Mouse (Mus musculus): ENCODE results near the gene Cmpk2. TPM values are rescaled to one million over a fixed set of nuclear protein-coding genes. Genes with fewer than 3 reads are reported as not detected.
A peak's percentile ranks its signal among the peaks of the same experiment; 100 is the strongest.
"Not testable (repeated sequence)": the region's sequence is repeated elsewhere in the genome, so short reads cannot be mapped to it uniquely, and the experiment has no call there.

The Cmpk2 gene
- polyA plus RNA-seq (2014; fragmentation: Nextera tagmentation; extraction: Ambion mirVana) = 5.6 and 7.5 TPM in 2 replicates

DNA sequence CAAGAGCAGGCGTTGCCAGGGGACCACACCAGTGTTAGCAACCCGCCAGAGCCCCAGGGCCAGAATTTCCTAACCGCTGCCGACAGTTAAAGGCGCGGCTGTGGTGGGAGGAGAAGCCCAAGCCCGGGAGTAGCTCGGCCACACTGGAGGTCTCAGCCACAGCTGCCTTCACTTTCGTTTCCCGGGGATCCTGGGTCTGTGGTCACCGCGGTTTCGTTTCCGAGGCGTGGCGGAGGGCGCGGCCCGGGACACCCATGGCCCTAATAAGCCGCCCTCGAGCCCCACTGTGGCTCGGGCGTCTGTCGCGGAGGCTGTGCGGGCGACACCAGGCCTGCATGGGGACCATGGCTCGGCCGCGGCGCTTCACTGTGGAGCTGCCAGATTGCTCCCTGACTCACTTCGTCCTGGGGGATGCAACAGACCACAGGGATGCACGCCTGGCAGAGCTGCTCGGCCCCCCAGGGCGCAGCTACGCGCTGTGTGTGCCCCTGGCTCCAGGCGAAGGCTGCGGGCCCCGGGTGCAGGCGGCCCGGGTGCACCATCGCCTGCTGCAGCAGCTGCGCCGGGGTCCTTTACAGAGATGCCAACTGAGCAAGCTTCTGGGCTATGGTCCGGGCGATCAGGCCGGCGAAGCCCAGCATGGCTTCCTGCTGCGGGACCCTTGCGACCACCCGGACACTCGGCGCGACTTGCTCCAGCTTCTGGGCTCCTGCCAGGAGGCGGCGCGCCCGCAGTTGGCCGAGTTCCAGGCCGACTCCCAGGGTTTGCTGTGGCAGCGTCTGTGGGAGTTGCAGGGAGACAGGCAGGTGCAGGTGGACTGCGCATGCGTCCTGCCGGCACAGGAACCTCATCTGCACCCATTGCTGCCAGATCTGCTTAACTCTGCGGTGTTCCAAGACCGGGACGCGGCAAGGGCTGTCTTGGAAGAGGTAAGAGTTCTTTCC lies at the start of gene Cmpk2:
TSS of gene Cmpk2 (plus strand) at position 107 of the 944 bp plus-strand sequence.
- DNase-seq (ENCODE audit: low spot score) = peak; percentile 84
- H3K4me3 ChIP-seq (ENCODE audit: low read depth, low read length) = peak within 1 kb of the TSS; percentile 71
- peak within 1 kb of the TSS; percentile 99 for H3K4me2 ChIP-seq (ENCODE audit: low read depth, severe bottlenecking)
- no peaks in the 10 kb centered on the region for H3K9me3 ChIP-seq (ENCODE audit: control insufficient read depth, low read length)
- ATAC-seq (ENCODE audit: insufficient number of reproducible peaks, low FRiP score, low TSS enrichment, low read depth) = peak; percentile 70; the same call in 1 of the 2 replicates
- no peaks in the 10 kb centered on the region for H3K36me3 ChIP-seq (ENCODE audit: control insufficient read depth, insufficient read depth, low read length)
- H3K4me1 ChIP-seq (ENCODE audit: control insufficient read depth, insufficient read depth, low read length) = no peaks in the 10 kb centered on the region
- H3K9ac ChIP-seq (ENCODE audit: low read length) = peak within 1 kb of the TSS; percentile 84
- under 1% methylated on average over 65 of the region's 69 CpGs for WGBS
- no peaks in the 10 kb centered on the region for H3K27me3 ChIP-seq (ENCODE audit: control insufficient read depth, insufficient read depth, low read length)
- peak within 1 kb of the TSS; percentile 70; the same call in 1 of the 2 replicates for H3K27ac ChIP-seq (replicated peaks; ENCODE audit: low read depth, low read length)

DNA sequence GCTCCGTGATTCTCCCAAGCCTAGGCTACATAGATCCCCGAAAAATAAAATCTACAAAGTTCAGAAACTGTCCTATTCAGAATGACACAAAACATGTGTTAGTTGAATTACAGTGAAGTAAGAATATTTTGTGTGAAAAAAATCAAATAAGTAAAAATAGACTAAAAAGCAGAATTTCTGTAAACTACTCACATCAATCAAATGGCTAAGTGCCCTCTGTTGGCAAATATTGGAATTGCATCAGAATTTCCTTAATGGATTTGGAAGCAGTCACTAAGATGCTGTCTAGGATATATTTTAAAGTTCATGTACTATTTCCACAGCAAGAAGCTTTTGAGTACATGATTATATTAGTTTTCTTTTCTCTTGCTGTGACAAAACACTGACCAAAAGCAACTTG lies 44.2 kb upstream of the Cmpk2 start:
- H3K4me3 ChIP-seq (ENCODE audit: low read depth, low read length) = no peak overlapping the region
- H3K27ac ChIP-seq (replicated peaks; ENCODE audit: low read depth, low read length) = no peak overlapping the region
- H3K36me3 ChIP-seq (ENCODE audit: control insufficient read depth, insufficient read depth, low read length) = no peaks in the 10 kb centered on the region
- H3K4me2 ChIP-seq (ENCODE audit: low read depth, severe bottlenecking) = no peak overlapping the region
- H3K4me1 ChIP-seq (ENCODE audit: control insufficient read depth, insufficient read depth, low read length) = no peaks in the 10 kb centered on the region
- DNase-seq (ENCODE audit: low spot score) (no peak), ATAC-seq (ENCODE audit: insufficient number of reproducible peaks, low FRiP score, low TSS enrichment, low read depth) (no peak)
- H3K27me3 ChIP-seq (ENCODE audit: control insufficient read depth, insufficient read depth, low read length) = no peaks in the 10 kb centered on the region
- H3K9me3 ChIP-seq (ENCODE audit: control insufficient read depth, low read length) = no peaks in the 10 kb centered on the region
- WGBS = 92% methylated on average over 2 of the region's 2 CpGs
- no peak overlapping the region for H3K9ac ChIP-seq (ENCODE audit: low read length)

DNA sequence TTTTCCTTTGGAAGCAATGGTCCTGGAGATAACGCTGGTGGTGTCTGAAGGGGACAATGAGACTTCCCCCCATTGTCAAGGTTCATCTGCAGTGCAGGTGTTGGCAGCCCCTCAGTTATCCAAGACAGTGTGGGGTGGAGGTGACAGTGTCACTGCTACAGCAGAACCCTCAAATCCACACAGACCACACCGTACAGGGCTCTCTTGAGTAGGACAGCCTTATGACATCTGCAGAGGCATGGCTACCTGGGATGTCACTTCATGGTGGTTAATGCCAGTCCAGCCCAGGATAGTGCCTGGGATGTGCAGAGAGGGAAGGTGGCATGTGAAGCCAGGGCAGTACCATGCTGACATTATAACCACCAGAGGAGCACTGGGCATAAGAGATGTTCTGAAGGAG lies 40.2 kb upstream of the Cmpk2 start:
- DNase-seq (ENCODE audit: low spot score); H3K27me3 ChIP-seq (ENCODE audit: control insufficient read depth, insufficient read depth, low read length); H3K9me3 ChIP-seq (ENCODE audit: control insufficient read depth, low read length); H3K36me3 ChIP-seq (ENCODE audit: control insufficient read depth, insufficient read depth, low read length); H3K9ac ChIP-seq (ENCODE audit: low read length); H3K27ac ChIP-seq (replicated peaks; ENCODE audit: low read depth, low read length); H3K4me2 ChIP-seq (ENCODE audit: low read depth, severe bottlenecking); ATAC-seq (ENCODE audit: insufficient number of reproducible peaks, low FRiP score, low TSS enrichment, low read depth); H3K4me1 ChIP-seq (ENCODE audit: control insufficient read depth, insufficient read depth, low read length); H3K4me3 ChIP-seq (ENCODE audit: low read depth, low read length): not testable (repeated sequence)
- 93% methylated on average over 2 of the region's 2 CpGs for WGBS

DNA sequence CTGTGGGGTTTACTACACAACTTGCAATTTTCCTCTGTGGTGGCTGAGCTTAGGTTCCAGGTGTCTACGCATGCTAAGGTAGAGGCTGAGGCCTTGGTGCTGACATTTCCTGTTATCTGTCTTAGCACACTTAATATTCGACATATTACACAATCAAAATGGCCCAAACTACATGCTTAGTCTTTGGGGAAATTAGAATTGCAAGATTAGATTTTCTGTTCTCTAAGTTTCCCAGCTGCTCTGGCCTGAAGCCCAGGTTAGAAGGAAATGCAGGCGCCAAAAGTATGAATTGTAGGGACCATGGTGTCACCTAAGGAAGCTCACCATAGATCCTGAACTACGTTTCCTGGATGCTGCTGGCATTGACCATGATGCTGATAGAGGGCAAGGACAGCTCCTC lies 32.7 kb upstream of the Cmpk2 start:
- Histone ChIP-seq H3K4me1 (ENCODE audit: control insufficient read depth, insufficient read depth, low read length) (no peaks in the 10 kb centered on the region), H3K9me3 (ENCODE audit: control insufficient read depth, low read length) (no peaks in the 10 kb centered on the region), H3K9ac (ENCODE audit: low read length) (no peak overlapping the region), H3K4me3 (ENCODE audit: low read depth, low read length) (no peak overlapping the region), H3K27ac (replicated peaks; ENCODE audit: low read depth, low read length) (no peak overlapping the region), H3K4me2 (ENCODE audit: low read depth, severe bottlenecking) (no peak overlapping the region), H3K36me3 (ENCODE audit: control insufficient read depth, insufficient read depth, low read length) (no peaks in the 10 kb centered on the region), H3K27me3 (ENCODE audit: control insufficient read depth, insufficient read depth, low read length) (no peaks in the 10 kb centered on the region)
- ATAC-seq (ENCODE audit: insufficient number of reproducible peaks, low FRiP score, low TSS enrichment, low read depth) (no peak), DNase-seq (ENCODE audit: low spot score) (no peak)
- WGBS = 87% methylated on average over 4 of the region's 4 CpGs

DNA sequence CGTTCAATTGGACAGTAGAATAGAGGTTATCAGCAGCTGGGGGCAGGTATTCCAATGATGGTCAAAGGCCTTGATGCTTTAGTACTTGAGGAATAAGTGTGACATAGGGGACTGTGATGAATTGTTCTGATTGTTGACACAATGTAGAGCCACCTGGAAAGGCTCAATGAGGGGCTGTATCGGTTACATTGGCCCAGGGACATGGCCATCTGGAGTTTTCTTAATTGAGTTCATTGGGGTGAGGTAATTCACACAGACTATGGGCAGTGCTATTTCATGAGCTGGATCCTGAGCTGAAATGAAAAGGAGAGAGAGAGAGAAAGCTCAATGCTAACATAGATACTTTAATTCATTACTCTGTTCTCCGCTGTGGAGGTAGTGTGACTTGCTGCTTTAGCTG lies 31.1 kb upstream of the Cmpk2 start:
- Histone ChIP-seq H3K4me2 (ENCODE audit: low read depth, severe bottlenecking) (no peak overlapping the region), H3K9ac (ENCODE audit: low read length) (no peak overlapping the region), H3K27me3 (ENCODE audit: control insufficient read depth, insufficient read depth, low read length) (no peaks in the 10 kb centered on the region), H3K4me1 (ENCODE audit: control insufficient read depth, insufficient read depth, low read length) (no peaks in the 10 kb centered on the region), H3K4me3 (ENCODE audit: low read depth, low read length) (no peak overlapping the region), H3K36me3 (ENCODE audit: control insufficient read depth, insufficient read depth, low read length) (no peaks in the 10 kb centered on the region), H3K9me3 (ENCODE audit: control insufficient read depth, low read length) (no peaks in the 10 kb centered on the region), H3K27ac (replicated peaks; ENCODE audit: low read depth, low read length) (no peak overlapping the region)
- WGBS = 53% methylated on average over 3 of the region's 3 CpGs
- DNase-seq (ENCODE audit: low spot score) (no peak), ATAC-seq (ENCODE audit: insufficient number of reproducible peaks, low FRiP score, low TSS enrichment, low read depth) (no peak; the same call in 1 of the 2 replicates)

DNA sequence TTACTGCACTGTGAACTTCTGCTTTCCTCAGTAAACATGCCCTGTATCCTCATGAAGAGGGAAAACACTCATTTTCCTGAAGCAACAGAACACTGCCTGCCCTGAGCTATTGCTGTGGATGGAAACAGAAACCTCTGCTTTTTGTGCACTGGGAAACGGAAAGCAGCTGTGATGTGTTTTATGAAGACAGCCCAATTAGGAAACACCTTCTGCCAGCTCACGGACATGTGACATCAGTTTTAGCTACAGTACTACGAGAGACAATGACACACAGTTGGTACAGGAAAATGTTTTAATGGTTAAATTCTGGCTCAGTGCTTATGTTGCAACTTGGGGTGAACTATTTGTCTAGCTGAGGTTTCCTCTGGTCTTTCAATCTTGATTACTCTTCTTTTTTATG lies 29.6 kb upstream of the Cmpk2 start:
- H3K27me3 ChIP-seq (ENCODE audit: control insufficient read depth, insufficient read depth, low read length) = no peaks in the 10 kb centered on the region
- H3K4me2 ChIP-seq (ENCODE audit: low read depth, severe bottlenecking) = no peak overlapping the region
- H3K4me1 ChIP-seq (ENCODE audit: control insufficient read depth, insufficient read depth, low read length) = no peaks in the 10 kb centered on the region
- no peaks in the 10 kb centered on the region for H3K9me3 ChIP-seq (ENCODE audit: control insufficient read depth, low read length)
- no peak overlapping the region for H3K4me3 ChIP-seq (ENCODE audit: low read depth, low read length)
- DNase-seq (ENCODE audit: low spot score) (no peak), ATAC-seq (ENCODE audit: insufficient number of reproducible peaks, low FRiP score, low TSS enrichment, low read depth) (no peak)
- WGBS = 30% methylated on average over 3 of the region's 3 CpGs
- H3K27ac ChIP-seq (replicated peaks; ENCODE audit: low read depth, low read length) = no peak overlapping the region
- H3K9ac ChIP-seq (ENCODE audit: low read length) = no peak overlapping the region
- no peaks in the 10 kb centered on the region for H3K36me3 ChIP-seq (ENCODE audit: control insufficient read depth, insufficient read depth, low read length)

DNA sequence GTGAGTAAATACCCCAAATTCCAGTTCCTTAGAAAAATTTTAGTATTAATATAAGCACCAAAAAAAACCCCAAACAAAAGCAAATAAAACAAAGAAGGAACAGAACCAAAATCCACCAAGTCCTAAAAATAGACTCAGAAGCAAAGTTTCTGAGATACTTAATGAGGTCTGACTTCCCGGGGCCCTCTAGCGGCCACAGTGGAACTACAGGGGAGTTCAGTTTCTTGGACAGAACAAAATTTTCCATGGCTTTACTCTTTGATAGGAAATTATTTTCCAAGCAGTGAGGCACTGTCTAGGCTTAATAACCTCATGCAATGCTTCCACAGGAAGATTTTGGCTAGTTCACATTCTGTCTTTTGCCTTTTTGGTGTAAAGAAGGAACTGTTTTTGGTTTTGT lies 24.9 kb upstream of the Cmpk2 start:
- H3K9me3 ChIP-seq (ENCODE audit: control insufficient read depth, low read length) = no peaks in the 10 kb centered on the region
- no peak for ATAC-seq (ENCODE audit: insufficient number of reproducible peaks, low FRiP score, low TSS enrichment, low read depth)
- H3K9ac ChIP-seq (ENCODE audit: low read length) = no peak overlapping the region
- 1% methylated on average over 2 of the region's 2 CpGs for WGBS
- no peak overlapping the region for H3K27ac ChIP-seq (replicated peaks; ENCODE audit: low read depth, low read length)
- H3K27me3 ChIP-seq (ENCODE audit: control insufficient read depth, insufficient read depth, low read length) = no peaks in the 10 kb centered on the region
- no peak overlapping the region for H3K4me3 ChIP-seq (ENCODE audit: low read depth, low read length)
- no peaks in the 10 kb centered on the region for H3K4me1 ChIP-seq (ENCODE audit: control insufficient read depth, insufficient read depth, low read length)
- H3K4me2 ChIP-seq (ENCODE audit: low read depth, severe bottlenecking) = no peak overlapping the region
- peak; percentile 84 for DNase-seq (ENCODE audit: low spot score)
- H3K36me3 ChIP-seq (ENCODE audit: control insufficient read depth, insufficient read depth, low read length) = no peaks in the 10 kb centered on the region

DNA sequence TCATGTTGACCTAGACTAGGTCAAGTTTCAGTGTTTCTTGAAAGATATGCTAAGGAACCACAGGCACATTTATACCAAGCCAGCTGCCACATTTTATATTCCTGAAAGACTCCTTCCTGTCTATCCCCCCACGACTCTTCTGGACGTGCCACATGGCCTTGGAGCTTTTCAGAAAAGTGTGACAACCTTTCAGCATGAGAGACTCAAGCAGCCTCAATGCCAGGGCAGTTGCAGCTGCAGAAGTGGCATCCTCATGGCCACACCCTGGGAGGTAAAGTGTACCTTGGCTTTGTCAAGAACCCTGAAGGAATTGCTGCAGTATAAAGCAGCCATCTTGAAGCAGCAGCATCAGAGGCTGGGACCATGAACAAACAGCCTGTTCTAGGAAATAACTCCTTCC lies 24.5 kb upstream of the Cmpk2 start:
- ATAC-seq (ENCODE audit: insufficient number of reproducible peaks, low FRiP score, low TSS enrichment, low read depth) = no peak
- no peaks in the 10 kb centered on the region for H3K36me3 ChIP-seq (ENCODE audit: control insufficient read depth, insufficient read depth, low read length)
- H3K27me3 ChIP-seq (ENCODE audit: control insufficient read depth, insufficient read depth, low read length) = no peaks in the 10 kb centered on the region
- no peak overlapping the region for H3K4me2 ChIP-seq (ENCODE audit: low read depth, severe bottlenecking)
- DNase-seq (ENCODE audit: low spot score) = no peak
- no peak overlapping the region for H3K27ac ChIP-seq (replicated peaks; ENCODE audit: low read depth, low read length)
- H3K9ac ChIP-seq (ENCODE audit: low read length) = no peak overlapping the region
- no peaks in the 10 kb centered on the region for H3K9me3 ChIP-seq (ENCODE audit: control insufficient read depth, low read length)
- H3K4me1 ChIP-seq (ENCODE audit: control insufficient read depth, insufficient read depth, low read length) = no peaks in the 10 kb centered on the region
- H3K4me3 ChIP-seq (ENCODE audit: low read depth, low read length) = no peak overlapping the region
- WGBS = 83% methylated on average over 2 of the region's 2 CpGs
